Mouse (Mus musculus): ENCODE measurements around the gene Cdh5.

Gene Cdh5

GRCm38 (mm10) chr8:104190777-104191468 lies 89.5 kb downstream of the Cdh5 start:
- DNase-seq (ENCODE audit: low spot score in 2 of 2), result no peak

- no peak for DNase-seq (ENCODE audit: low spot score in 2 of 2)
Measured at GRCm38 (mm10) chr8:104191496-104191895, 90.1 kb downstream of the Cdh5 start.
